Mouse (Mus musculus) embryonic facial prominence, embryonic 12.5 days (tissue): ENCODE measurements around the gene Susd4. TPM values are rescaled to one million over a fixed set of nuclear protein-coding genes. Genes with fewer than 3 reads are reported as not detected.

Experiments used
- ATAC-seq: fragments of 200-750 bp; cut with Nextera tagmentation; 2 replicates; pipeline ENCODE4 v1.8.0; 2017; ENCODE audit not compliant: insufficient number of reproducible peaks, insufficient read depth, low FRiP score, low TSS enrichment
- H3K27ac ChIP-seq: fragments of 300-500 bp; sonication (generic); 2 replicates; pipeline ENCODE4 v1.5.1; 2016; ENCODE audit warnings: mild to moderate bottlenecking
- H3K27me3 ChIP-seq: fragments of 300-500 bp; sonication (generic); 2 replicates; pipeline ENCODE4 v1.6.1; 2016; ENCODE audit warnings: mild to moderate bottlenecking, moderate library complexity
- H3K36me3 ChIP-seq: fragments of 300-500 bp; sonication (generic); 2 replicates; pipeline ENCODE4 v1.6.1; 2016; ENCODE audit warnings: mild to moderate bottlenecking
- H3K4me1 ChIP-seq: fragments of 300-500 bp; sonication (generic); 2 replicates; pipeline ENCODE4 v1.6.1; 2016
- H3K4me2 ChIP-seq: fragments of 300-500 bp; sonication (generic); replicated peaks from 2 replicates; pipeline ENCODE4 v1.6.1; 2016; ENCODE audit warnings: mild to moderate bottlenecking, moderate library complexity
- H3K4me3 ChIP-seq: fragments of 300-500 bp; sonication (generic); 2 replicates; pipeline ENCODE4 v1.5.1; 2016; ENCODE audit warnings: mild to moderate bottlenecking
- H3K9ac ChIP-seq: fragments of 300-500 bp; sonication (generic); 2 replicates; pipeline ENCODE4 v1.6.1; 2016; ENCODE audit warnings: mild to moderate bottlenecking, moderate library complexity
- H3K9me3 ChIP-seq: fragments of 300-500 bp; sonication (generic); 2 replicates; pipeline ENCODE4 v1.6.1; 2016; ENCODE audit warnings: mild to moderate bottlenecking, moderate library complexity
- WGBS: fragments of 180-500 bp; shearing (Covaris S2); methylation state at CpG from one replicate; pipeline ENCODE4 v1.1.7; 2016; 5-methylcytosine and 5-hydroxymethylcytosine counted together
- polyA plus RNA-seq: library from polyadenylated mRNA; unstranded; fragments of >200 nt; fragmentation: Nextera tagmentation; extraction: Ambion mirVana; gene quantifications from 2 replicates; pipeline ENCODE4 v1.2.1, GENCODE M21; 2016

The Susd4 gene
- polyA plus RNA-seq, 1 experiment from 2014 or later: 15.7 TPM

DNA sequence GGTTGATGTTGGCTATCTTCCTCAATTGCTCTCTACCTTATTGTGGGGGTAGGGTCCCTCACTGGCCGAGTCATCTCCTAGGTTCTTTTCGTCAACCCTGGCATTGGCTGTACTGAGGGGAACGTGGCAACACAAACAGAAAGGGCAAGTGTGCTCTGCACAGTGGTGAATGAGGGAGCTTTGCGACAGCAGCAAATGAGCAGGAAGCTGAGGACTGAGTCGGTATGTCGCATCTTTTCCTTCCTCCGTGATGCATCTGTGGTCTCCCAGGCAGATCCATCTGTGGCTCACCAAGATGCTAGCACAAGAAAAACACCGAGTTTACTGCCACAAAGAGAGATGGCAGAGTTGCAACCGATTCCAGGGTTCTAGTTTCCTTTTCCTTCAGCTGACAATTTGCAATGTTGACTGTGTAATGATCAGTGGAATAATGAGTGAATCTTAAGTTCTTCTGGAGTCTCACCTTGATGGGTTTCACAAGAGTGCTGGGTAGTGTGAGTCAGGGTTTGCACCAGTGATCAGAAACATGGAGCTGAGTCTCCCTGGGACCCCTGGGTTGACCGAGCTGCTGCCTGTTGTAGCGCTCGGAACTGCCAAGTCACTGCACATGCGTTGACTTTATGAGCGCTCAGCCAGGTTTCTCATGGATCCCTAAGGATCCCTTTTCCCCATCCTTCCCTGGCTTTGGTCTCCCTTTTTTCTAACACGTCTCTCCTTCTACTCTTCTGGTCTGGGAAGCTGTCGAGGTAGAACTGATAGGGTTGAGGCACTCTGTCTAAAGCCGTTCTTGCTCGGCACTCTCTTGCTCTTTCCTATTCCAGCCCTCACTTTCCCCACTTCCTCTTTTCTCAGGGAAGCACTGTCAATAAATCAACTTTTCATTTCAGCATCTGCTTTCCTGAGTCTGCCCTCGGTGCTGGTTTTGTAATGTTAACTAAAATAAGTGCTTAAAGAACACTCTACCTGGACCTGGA lies 164.5 kb downstream of the Susd4 start:
- no peak overlapping the region for H3K4me2 ChIP-seq
- 84% methylated on average over 19 of the region's 19 CpGs for WGBS
- no peak for ATAC-seq
- H3K36me3 ChIP-seq: no peaks in the 10 kb centered on the region
- no peak overlapping the region for H3K4me3 ChIP-seq
- no peaks in the 10 kb centered on the region for H3K4me1 ChIP-seq
- no peak overlapping the region for H3K9ac ChIP-seq
- no peaks in the 10 kb centered on the region for H3K27me3 ChIP-seq
- no peaks in the 10 kb centered on the region for H3K9me3 ChIP-seq
- H3K27ac ChIP-seq: no peak overlapping the region

DNA sequence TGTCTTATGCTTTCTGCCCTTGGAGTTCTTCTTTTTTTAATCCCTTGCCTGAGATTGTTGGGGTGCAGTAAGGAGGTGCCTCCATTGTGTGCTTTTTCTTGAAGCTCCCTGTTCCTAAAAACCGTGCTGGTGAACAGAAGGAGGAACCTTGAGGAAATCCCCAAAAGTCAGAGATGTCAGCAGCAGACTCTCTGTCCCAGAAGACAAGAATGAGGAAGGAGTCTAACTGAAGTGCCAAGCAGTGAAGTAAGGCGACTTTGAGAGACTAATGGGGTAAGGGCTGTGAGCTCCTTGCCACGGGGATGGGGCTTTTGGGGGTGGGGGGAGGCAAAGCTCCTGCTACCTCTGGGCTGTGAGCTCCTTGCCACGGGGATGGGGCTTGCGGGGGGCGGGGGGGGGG lies 171.8 kb downstream of the Susd4 start:
- Histone ChIP-seq H3K9ac (no peak overlapping the region), H3K9me3 (no peaks in the 10 kb centered on the region), H3K27ac (no peak overlapping the region), H3K4me2 (no peak overlapping the region), H3K4me1 (0 out of 2 replicates have a peak, but pooled peaks cover 3% of the 10 kb centered on the region), H3K4me3 (no peak overlapping the region), H3K27me3 (no peaks in the 10 kb centered on the region), H3K36me3 (no peaks in the 10 kb centered on the region)
- 35% methylated on average over 6 of the region's 6 CpGs for WGBS
- no peak for ATAC-seq

DNA sequence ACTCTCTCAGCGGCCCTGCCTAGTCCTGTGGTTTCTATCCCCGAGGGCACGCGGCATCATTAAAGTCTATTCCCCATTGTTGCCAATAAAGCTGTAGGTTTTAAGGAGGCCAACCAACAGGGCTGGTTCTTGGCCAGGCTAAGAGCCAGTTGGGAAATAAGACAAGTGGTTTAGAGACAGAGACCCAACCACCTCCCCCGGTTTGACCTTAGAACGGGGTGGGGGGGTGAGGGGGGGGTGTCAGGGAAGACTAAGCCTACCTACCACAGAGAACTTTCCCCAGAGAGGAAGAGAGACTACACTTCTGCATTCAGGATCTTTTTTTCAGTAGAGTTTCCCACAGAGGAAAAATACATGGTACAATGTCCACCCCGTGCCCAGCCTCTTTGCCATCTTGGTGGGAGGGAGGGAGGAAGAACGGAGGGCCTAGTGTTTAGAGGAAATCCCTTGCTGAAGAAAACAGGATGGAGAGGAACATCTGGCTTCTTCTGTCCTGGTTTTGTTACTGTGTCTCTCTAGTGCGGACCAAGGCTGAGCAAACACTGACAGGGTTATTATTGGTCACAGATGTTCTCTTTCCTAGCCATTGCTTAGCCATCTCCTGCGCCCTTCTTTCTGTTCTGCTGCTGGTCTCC lies 173.9 kb downstream of the Susd4 start:
- 0 out of 2 replicates have a peak, but pooled peaks cover 3% of the 10 kb centered on the region for H3K4me1 ChIP-seq
- H3K27ac ChIP-seq: no peak overlapping the region
- no peak overlapping the region for H3K9ac ChIP-seq
- H3K9me3 ChIP-seq: no peaks in the 10 kb centered on the region
- ATAC-seq: no peak
- no peaks in the 10 kb centered on the region for H3K27me3 ChIP-seq
- WGBS: 46% methylated on average over 10 of the region's 10 CpGs
- H3K4me2 ChIP-seq: no peak overlapping the region
- no peak overlapping the region for H3K4me3 ChIP-seq
- no peaks in the 10 kb centered on the region for H3K36me3 ChIP-seq

DNA sequence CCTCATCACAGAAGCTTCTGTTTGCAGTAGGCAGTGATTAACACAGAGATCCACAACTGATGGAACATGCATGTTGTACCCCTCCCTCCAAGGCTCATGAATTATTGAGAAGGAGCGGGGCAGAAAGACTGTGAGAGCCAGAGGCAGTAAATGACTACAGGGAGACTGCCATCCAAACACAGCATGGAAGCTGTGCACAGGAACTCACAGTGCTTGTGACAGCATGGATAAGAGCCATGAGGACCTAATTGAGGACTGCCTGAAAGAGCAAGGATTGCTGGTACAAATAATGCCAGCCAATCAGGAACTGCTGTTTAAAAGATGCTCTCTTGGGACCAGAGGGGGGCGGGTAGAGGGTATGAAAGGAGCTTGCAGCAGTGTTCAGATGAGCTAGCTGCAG lies 178.3 kb downstream of the Susd4 start:
- H3K4me2 ChIP-seq: no peak overlapping the region
- WGBS: 87% methylated on average over 2 of the region's 2 CpGs
- no peaks in the 10 kb centered on the region for H3K27me3 ChIP-seq
- no peak overlapping the region for H3K4me3 ChIP-seq
- H3K27ac ChIP-seq: no peak overlapping the region
- H3K9ac ChIP-seq: no peak overlapping the region
- no peaks in the 10 kb centered on the region for H3K36me3 ChIP-seq
- 0 out of 2 replicates have a peak, but pooled peaks cover 3% of the 10 kb centered on the region for H3K4me1 ChIP-seq
- no peak for ATAC-seq
- H3K9me3 ChIP-seq: 0 out of 2 replicates have a peak, but pooled peaks cover 4% of the 10 kb centered on the region

DNA sequence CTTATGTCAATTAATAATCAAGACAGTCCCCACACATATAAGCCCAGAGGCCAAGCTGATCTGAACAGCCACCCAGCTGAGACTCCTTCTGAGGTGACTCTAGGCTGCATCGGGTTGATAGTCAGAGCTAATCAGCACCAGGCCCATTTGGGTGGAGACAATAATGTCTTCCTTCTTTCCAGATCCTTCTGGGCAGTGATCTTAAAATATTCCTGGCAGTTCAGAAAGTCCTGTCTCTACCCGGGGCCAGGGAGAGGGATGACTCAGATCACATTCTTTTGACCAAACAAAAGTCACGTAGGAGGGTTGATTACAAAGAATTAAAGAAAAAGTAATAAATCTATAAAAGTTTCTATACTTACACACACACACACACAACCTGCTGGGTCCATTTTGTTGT lies 180.3 kb downstream of the Susd4 start:
- ATAC-seq: no peak
- 0 out of 2 replicates have a peak, but pooled peaks cover 4% of the 10 kb centered on the region for H3K9me3 ChIP-seq
- H3K4me1 ChIP-seq: no peaks in the 10 kb centered on the region
- no peaks in the 10 kb centered on the region for H3K36me3 ChIP-seq
- H3K4me3 ChIP-seq: no peak overlapping the region
- no peaks in the 10 kb centered on the region for H3K27me3 ChIP-seq
- H3K4me2 ChIP-seq: no peak overlapping the region
- no peak overlapping the region for H3K27ac ChIP-seq
- 88% methylated on average over 3 of the region's 3 CpGs for WGBS
- no peak overlapping the region for H3K9ac ChIP-seq

DNA sequence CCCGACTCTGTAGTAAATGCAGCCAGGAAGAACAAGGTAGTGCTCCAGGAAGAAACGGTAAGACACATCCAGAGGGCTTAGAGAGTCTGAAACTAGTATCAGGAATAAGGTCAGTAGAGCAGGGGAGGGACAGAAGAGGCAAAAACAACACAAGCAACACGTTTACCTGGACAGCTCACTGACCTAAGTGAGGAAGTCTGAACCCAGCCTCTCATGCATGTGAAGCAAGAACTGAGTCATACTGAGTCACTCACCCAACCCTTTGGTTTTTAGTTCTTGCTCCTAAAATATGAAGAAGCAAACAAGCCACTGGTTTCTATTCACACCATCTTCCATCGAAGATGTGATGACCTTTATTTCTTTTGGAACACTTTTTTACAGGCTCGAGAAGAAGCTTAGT lies 181.0 kb downstream of the Susd4 start:
- 75% methylated on average over 5 of the region's 5 CpGs for WGBS

DNA sequence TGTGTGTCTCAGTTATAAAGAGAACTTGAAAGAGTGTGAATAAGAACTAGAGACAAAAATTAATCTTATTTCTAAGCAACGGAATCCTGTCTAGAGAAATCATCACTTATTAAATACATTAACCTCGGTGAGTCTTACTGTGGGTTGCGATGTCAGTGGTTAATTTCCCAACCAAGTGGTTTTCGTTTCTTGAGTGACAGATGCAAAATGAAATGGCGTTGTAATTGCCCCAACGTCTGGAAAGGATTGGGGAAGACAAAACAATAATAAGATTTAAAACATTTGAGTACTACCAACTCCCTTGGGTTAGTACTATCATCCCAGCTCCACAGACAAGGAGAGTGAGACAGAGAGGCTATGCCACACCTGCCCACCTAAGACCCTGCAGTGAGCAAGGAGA lies 181.9 kb downstream of the Susd4 start:
- Histone ChIP-seq H3K36me3 (no peaks in the 10 kb centered on the region), H3K27ac (no peak overlapping the region), H3K9ac (no peak overlapping the region), H3K9me3 (0 out of 2 replicates have a peak, but pooled peaks cover 4% of the 10 kb centered on the region), H3K4me2 (no peak overlapping the region), H3K4me3 (no peak overlapping the region), H3K27me3 (no peaks in the 10 kb centered on the region), H3K4me1 (no peaks in the 10 kb centered on the region)
- ATAC-seq: no peak
- WGBS: 46% methylated on average over 6 of the region's 6 CpGs

More for the DNA sequence above, 181.0 kb downstream of the Susd4 start:
- no peaks in the 10 kb centered on the region for H3K36me3 ChIP-seq
- 0 out of 2 replicates have a peak, but pooled peaks cover 4% of the 10 kb centered on the region for H3K9me3 ChIP-seq
- H3K4me2 ChIP-seq: no peak overlapping the region
- no peak overlapping the region for H3K9ac ChIP-seq
- H3K4me3 ChIP-seq: no peak overlapping the region
- no peaks in the 10 kb centered on the region for H3K27me3 ChIP-seq
- H3K27ac ChIP-seq: no peak overlapping the region
- H3K4me1 ChIP-seq: no peaks in the 10 kb centered on the region
- no peak for ATAC-seq

Other genes with a start within 250 kb of the Susd4 start
- gene Capn2, start 246.3 kb upstream of the Susd4 start, polyA plus RNA-seq: 141 and 152 TPM in 2 replicates
- 0.08 TPM in 1 of 2 replicates, not detected in the other for gene Capn8, start 198.9 kb upstream of the Susd4 start, polyA plus RNA-seq
- gene Ccdc185, start 14.7 kb upstream of the Susd4 start, polyA plus RNA-seq: not detected in 2 replicates
- 0.51 and 0.52 TPM in 2 replicates for gene Tlr5, start 190.9 kb downstream of the Susd4 start, polyA plus RNA-seq